ENCODE assay signal across 15 mouse cellular contexts in the genomic region with DNA sequence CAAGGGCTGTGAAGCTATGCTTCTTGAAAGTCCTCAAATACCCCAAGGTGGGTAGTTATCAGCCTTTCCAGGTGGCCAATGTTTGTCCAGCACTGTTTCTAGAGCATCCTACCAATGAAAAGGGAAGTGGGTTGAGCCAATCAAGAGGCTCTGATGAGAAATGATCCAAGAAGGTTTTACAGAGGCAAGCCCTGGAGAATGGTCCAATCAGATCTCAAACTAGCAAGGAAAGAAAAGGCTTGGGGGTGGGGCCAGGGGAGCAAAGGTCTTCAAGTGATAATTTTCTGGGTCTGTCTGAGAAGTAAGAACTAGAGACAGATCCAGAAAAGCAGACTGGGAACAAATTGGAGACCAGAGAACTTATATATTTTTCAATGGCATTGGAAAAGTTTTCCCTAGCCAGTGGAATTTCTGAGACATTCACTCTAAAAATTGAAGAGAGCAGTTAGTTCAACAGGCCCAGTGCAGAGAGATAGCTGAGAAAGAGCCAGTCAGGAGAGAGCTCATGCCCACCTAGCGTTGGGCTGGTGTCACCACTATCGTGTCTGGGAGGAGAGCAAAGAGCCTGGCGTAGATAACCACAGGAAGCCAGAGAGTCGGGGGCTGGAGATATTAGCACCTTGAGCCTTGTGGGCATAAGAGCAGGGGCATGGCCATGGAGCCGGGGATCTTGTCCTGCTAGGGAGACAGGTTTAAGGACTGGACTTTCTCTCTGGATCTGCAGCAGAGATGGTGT.
"Had no signal": no experiment of that assay in that cellular context is flagged by ENCODE, and none has a peak within 500 bp of the region (broad histone marks: within the 10 kb centered on the region; RNA-seq: fewer than 3 reads in every experiment).

No protein-coding gene starts in this region.

- H3K27me3 ChIP-seq: midbrain, embryonic 13.5 days; neural tube, embryonic 12.5 days; stomach, embryonic 15.5 days had no signal

- H3K9ac ChIP-seq: liver, embryonic 14.5 days; lung, embryonic 14.5 days; midbrain, embryonic 13.5 days; neural tube, embryonic 12.5 days; stomach, embryonic 15.5 days had no signal

- H3K9me3 ChIP-seq: midbrain, embryonic 13.5 days; neural tube, embryonic 12.5 days; stomach, embryonic 15.5 days had no signal

- H3K4me1 ChIP-seq: stomach, embryonic 15.5 days had no signal

- H3K4me3 ChIP-seq: midbrain, embryonic 13.5 days; neural tube, embryonic 12.5 days; stomach, embryonic 15.5 days had no signal

- ATAC-seq: midbrain, embryonic 13.5 days; midbrain, embryonic 16.5 days had no signal

- H3K4me2 ChIP-seq: lung, embryonic 14.5 days; midbrain, embryonic 11.5 days; midbrain, embryonic 13.5 days; neural tube, embryonic 12.5 days; stomach, embryonic 15.5 days had no signal

- H3K27ac ChIP-seq: liver, embryonic 14.5 days; macrophage; midbrain, embryonic 13.5 days; neural tube, embryonic 12.5 days; stomach, embryonic 15.5 days; stomach, postnatal 0 days had no signal

- DNase-seq: lung, adult 18-20 months; lung, embryonic 14.5 days; lung, postnatal 10 days; right cerebral cortex, postnatal 14 days; thymus, adult 2 months; thymus, postnatal 25 days; thymus, postnatal 4 days had no signal

- H3K36me3 ChIP-seq: midbrain, embryonic 13.5 days; neural tube, embryonic 12.5 days; stomach, embryonic 15.5 days had no signal
